Mouse (Mus musculus): ENCODE results near the gene Pim1. TPM values are rescaled to one million over a fixed set of nuclear protein-coding genes. Genes with fewer than 3 reads are reported as not detected.

Pim1 gene
- polyA plus RNA-seq (2011; ENCODE audit: insufficient read depth, insufficient read length, low read depth, missing spikeins): 348 and 350 TPM in 2 replicates

DNA sequence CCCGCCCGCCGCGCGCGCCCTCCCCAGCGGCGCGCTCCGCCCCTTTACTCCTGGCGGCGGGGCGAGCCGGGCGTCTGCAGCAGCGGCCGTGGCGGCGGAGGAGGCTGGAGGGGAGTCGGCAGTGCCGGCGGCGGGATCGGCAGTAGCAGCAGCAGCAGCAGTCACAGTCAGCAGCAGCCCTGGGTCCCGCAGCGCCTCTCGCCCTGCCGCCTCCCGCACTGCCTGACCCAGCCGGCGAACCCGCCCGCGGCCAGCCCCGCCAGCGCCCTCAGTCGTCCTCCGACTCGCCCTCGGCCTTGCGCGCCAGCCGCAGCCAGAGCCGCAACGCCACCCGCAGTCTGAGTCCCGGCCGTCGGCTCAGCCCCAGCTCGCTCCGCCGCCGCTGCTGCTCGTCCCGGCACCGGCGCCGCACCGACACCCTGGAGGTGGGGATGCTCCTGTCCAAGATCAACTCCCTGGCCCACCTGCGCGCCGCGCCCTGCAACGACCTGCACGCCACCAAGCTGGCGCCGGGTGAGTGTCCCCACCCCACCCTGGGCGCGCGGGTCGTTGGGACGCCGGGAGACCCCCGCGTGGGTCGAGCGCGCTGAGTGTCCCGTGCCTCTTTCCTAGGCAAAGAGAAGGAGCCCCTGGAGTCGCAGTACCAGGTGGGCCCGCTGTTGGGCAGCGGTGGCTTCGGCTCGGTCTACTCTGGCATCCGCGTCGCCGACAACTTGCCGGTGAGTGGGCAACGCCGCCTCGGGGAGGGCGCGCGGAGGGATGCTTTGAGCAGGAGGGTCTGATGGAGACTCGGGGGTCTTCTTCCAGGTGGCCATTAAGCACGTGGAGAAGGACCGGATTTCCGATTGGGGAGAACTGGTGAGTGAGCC is at the start of gene Pim1:
Pim1 (plus strand) TSS at position 41 of the 869 bp plus-strand sequence.
- peak within 1 kb of the TSS; percentile 86 for H3K9ac ChIP-seq (ENCODE audit: low read depth, poor library complexity, severe bottlenecking)
- peak within 1 kb of the TSS; percentile 81 for H3K27ac ChIP-seq (ENCODE audit: insufficient read depth, low read length)
- peaks cover 33% of the 10 kb centered on the region for H3K36me3 ChIP-seq (ENCODE audit: control insufficient read depth, insufficient read depth, low read length, poor library complexity, severe bottlenecking)
- TF ChIP-seq EP300 (IDR thresholded peaks at IDR 0.05; ENCODE audit: insufficient read depth, low read depth, low read length) (peak; percentile 44; the same call in 1 of the 2 replicates), CTCF (IDR thresholded peaks at IDR 0.05; ENCODE audit: low read depth, low read length) (no peak), POLR2A (IDR thresholded peaks at IDR 0.05; ENCODE audit: insufficient read depth, low read length) (peak; percentile 91)
- H3K9me3 ChIP-seq (replicated peaks; ENCODE audit: control insufficient read depth, insufficient read depth, low read length, poor library complexity, severe bottlenecking): no peaks in the 10 kb centered on the region
- H3K27me3 ChIP-seq (ENCODE audit: control insufficient read depth, insufficient read depth, low read length, poor library complexity, severe bottlenecking): no peaks in the 10 kb centered on the region
- peak within 1 kb of the TSS; percentile 95 for H3K4me3 ChIP-seq (ENCODE audit: low read depth, low read length)
- H3K4me1 ChIP-seq (ENCODE audit: control insufficient read depth, insufficient read depth, low read length): no peaks in the 10 kb centered on the region

GRCm38 (mm10) chr17:29441562-29441961 is 49.0 kb upstream of the Pim1 start:
- Histone ChIP-seq H3K27ac (ENCODE audit: insufficient read depth, low read length) (0 out of 2 replicates have a peak overlapping the region, but pooled peaks have one; percentile 6), H3K9ac (ENCODE audit: low read depth, poor library complexity, severe bottlenecking) (no peak overlapping the region), H3K4me1 (ENCODE audit: control insufficient read depth, insufficient read depth, low read length) (peaks cover 5% of the 10 kb centered on the region), H3K36me3 (ENCODE audit: control insufficient read depth, insufficient read depth, low read length, poor library complexity, severe bottlenecking) (no peaks in the 10 kb centered on the region), H3K27me3 (ENCODE audit: control insufficient read depth, insufficient read depth, low read length, poor library complexity, severe bottlenecking) (no peaks in the 10 kb centered on the region), H3K9me3 (replicated peaks; ENCODE audit: control insufficient read depth, insufficient read depth, low read length, poor library complexity, severe bottlenecking) (no peaks in the 10 kb centered on the region), H3K4me3 (ENCODE audit: low read depth, low read length) (no peak overlapping the region)
- no peak for TF ChIP-seq POLR2A (IDR thresholded peaks at IDR 0.05; ENCODE audit: insufficient read depth, low read length)
- no peak for TF ChIP-seq CTCF (IDR thresholded peaks at IDR 0.05; ENCODE audit: low read depth, low read length)
- no peak for TF ChIP-seq EP300 (IDR thresholded peaks at IDR 0.05; ENCODE audit: insufficient read depth, low read depth, low read length)

- Histone ChIP-seq H3K36me3 (ENCODE audit: control insufficient read depth, insufficient read depth, low read length, poor library complexity, severe bottlenecking) (no peaks in the 10 kb centered on the region), H3K4me1 (ENCODE audit: control insufficient read depth, insufficient read depth, low read length) (peaks cover 5% of the 10 kb centered on the region), H3K4me3 (ENCODE audit: low read depth, low read length) (no peak overlapping the region), H3K27ac (ENCODE audit: insufficient read depth, low read length) (peak overlapping the region; percentile 6; the same call in 1 of the 2 replicates), H3K9me3 (replicated peaks; ENCODE audit: control insufficient read depth, insufficient read depth, low read length, poor library complexity, severe bottlenecking) (no peaks in the 10 kb centered on the region), H3K9ac (ENCODE audit: low read depth, poor library complexity, severe bottlenecking) (0 out of 2 replicates have a peak overlapping the region, but pooled peaks have one; percentile 16), H3K27me3 (ENCODE audit: control insufficient read depth, insufficient read depth, low read length, poor library complexity, severe bottlenecking) (no peaks in the 10 kb centered on the region)
- TF ChIP-seq EP300 (IDR thresholded peaks at IDR 0.05; ENCODE audit: insufficient read depth, low read depth, low read length) (0 out of 2 replicates have a peak, but pooled peaks have one; percentile 14), CTCF (IDR thresholded peaks at IDR 0.05; ENCODE audit: low read depth, low read length) (no peak), POLR2A (IDR thresholded peaks at IDR 0.05; ENCODE audit: insufficient read depth, low read length) (no peak)
Observed at GRCm38 (mm10) chr17:29442131-29442557, 48.4 kb upstream of the Pim1 start.

DNA sequence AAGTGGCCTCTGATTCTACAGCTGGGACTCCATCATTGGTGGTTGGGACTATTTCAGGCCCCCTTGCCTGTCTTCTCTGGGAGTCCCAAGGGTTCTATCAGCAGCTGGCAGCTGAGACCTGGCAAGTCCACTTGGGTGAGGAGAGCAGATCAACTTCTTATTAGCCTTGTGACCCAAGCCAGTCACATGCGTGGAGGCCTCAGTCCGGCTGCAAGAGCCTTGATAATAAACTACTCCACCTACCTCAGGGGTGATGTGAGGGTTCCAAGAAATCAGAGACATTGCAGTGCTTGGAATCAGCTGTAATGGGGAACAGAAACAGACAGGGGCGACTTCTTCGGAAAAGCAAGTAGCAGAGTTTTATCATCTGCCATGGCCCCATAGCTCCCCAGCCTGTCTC is 46.8 kb upstream of the Pim1 start:
- Histone ChIP-seq H3K4me3 (ENCODE audit: low read depth, low read length) (no peak overlapping the region), H3K27ac (ENCODE audit: insufficient read depth, low read length) (no peak overlapping the region), H3K36me3 (ENCODE audit: control insufficient read depth, insufficient read depth, low read length, poor library complexity, severe bottlenecking) (no peaks in the 10 kb centered on the region), H3K9ac (ENCODE audit: low read depth, poor library complexity, severe bottlenecking) (no peak overlapping the region), H3K9me3 (replicated peaks; ENCODE audit: control insufficient read depth, insufficient read depth, low read length, poor library complexity, severe bottlenecking) (no peaks in the 10 kb centered on the region), H3K27me3 (ENCODE audit: control insufficient read depth, insufficient read depth, low read length, poor library complexity, severe bottlenecking) (no peaks in the 10 kb centered on the region), H3K4me1 (ENCODE audit: control insufficient read depth, insufficient read depth, low read length) (peaks cover 6% of the 10 kb centered on the region)
- TF ChIP-seq POLR2A (IDR thresholded peaks at IDR 0.05; ENCODE audit: insufficient read depth, low read length) (no peak), EP300 (IDR thresholded peaks at IDR 0.05; ENCODE audit: insufficient read depth, low read depth, low read length) (no peak), CTCF (IDR thresholded peaks at IDR 0.05; ENCODE audit: low read depth, low read length) (no peak)

DNA sequence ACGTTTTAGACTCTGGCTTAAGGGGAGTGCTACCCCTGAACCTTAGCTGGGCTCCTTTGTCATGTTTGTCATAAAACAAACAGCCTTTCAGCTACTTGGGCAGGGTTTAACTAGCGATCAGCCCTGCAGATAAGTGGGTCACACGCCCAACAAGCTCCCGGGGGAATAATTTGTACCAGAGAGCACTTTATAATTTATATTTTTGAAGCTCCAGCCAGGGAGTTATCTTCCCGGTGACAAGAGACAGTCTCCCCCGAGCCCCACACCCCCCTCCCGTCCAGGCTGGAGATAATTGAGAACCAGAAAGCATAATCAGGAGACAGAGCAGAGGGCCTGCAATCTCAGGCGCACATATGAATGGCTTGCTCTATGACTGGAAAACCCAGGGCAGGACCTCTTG is 45.5 kb upstream of the Pim1 start:
- peaks cover 3% of the 10 kb centered on the region for H3K4me1 ChIP-seq (ENCODE audit: control insufficient read depth, insufficient read depth, low read length)
- peak overlapping the region; percentile 18; the same call in 1 of the 2 replicates for H3K27ac ChIP-seq (ENCODE audit: insufficient read depth, low read length)

More for the DNA sequence above, 45.5 kb upstream of the Pim1 start:
- H3K27me3 ChIP-seq (ENCODE audit: control insufficient read depth, insufficient read depth, low read length, poor library complexity, severe bottlenecking): no peaks in the 10 kb centered on the region
- H3K9ac ChIP-seq (ENCODE audit: low read depth, poor library complexity, severe bottlenecking): peak overlapping the region; percentile 58
- H3K9me3 ChIP-seq (replicated peaks; ENCODE audit: control insufficient read depth, insufficient read depth, low read length, poor library complexity, severe bottlenecking): no peaks in the 10 kb centered on the region
- no peak overlapping the region for H3K4me3 ChIP-seq (ENCODE audit: low read depth, low read length)
- TF ChIP-seq EP300 (IDR thresholded peaks at IDR 0.05; ENCODE audit: insufficient read depth, low read depth, low read length): no peak
- no peak for TF ChIP-seq POLR2A (IDR thresholded peaks at IDR 0.05; ENCODE audit: insufficient read depth, low read length)
- no peak for TF ChIP-seq CTCF (IDR thresholded peaks at IDR 0.05; ENCODE audit: low read depth, low read length)
- no peaks in the 10 kb centered on the region for H3K36me3 ChIP-seq (ENCODE audit: control insufficient read depth, insufficient read depth, low read length, poor library complexity, severe bottlenecking)
